Mouse (Mus musculus) heart, postnatal 0 days (tissue): ENCODE data around the gene Tmem184b. TPM values are rescaled to one million over a fixed set of nuclear protein-coding genes. Genes with fewer than 3 reads are reported as not detected.

Source experiments
- ATAC-seq: fragments of 200-750 bp; cut with Nextera tagmentation; 2 replicates; pipeline ENCODE4 v1.8.0; 2017; ENCODE audit warnings: low read depth, moderate number of reproducible peaks, moderate library complexity; ENCODE audit not compliant: insufficient read depth
- DNase-seq: peaks from one replicate; pipeline ENCODE4 v3.0.0-alpha.2; 2016; ENCODE audit warnings: low spot score
- H3K27ac ChIP-seq: fragments of 300-500 bp; sonication (generic); 2 replicates; pipeline ENCODE4 v1.5.1; 2014; ENCODE audit warnings: low read depth, mild to moderate bottlenecking
- H3K27me3 ChIP-seq: fragments of 300-500 bp; sonication (generic); 2 replicates; pipeline ENCODE4 v1.6.1; 2014; ENCODE audit warnings: low read length, mixed read lengths; ENCODE audit not compliant: control insufficient read depth, insufficient read depth
- H3K36me3 ChIP-seq: fragments of 300-500 bp; sonication (generic); replicated peaks from 2 replicates; pipeline ENCODE4 v1.6.1; 2014; ENCODE audit warnings: low read length, mixed read lengths; ENCODE audit not compliant: control insufficient read depth, insufficient read depth
- H3K4me1 ChIP-seq: fragments of 300-500 bp; sonication (generic); 2 replicates; pipeline ENCODE4 v1.6.1; 2014; ENCODE audit warnings: antibody characterized with exemption; ENCODE audit not compliant: control insufficient read depth, insufficient read depth
- H3K4me2 ChIP-seq: fragments of 300-500 bp; sonication (generic); 2 replicates; pipeline ENCODE4 v1.6.1; 2014; ENCODE audit warnings: low read depth, mild to moderate bottlenecking, low read length, moderate library complexity
- H3K4me3 ChIP-seq: fragments of 300-500 bp; sonication (generic); 2 replicates; pipeline ENCODE4 v1.5.1; 2014; ENCODE audit warnings: low read depth, low read length
- H3K9ac ChIP-seq: fragments of 300-500 bp; sonication (generic); replicated peaks from 2 replicates; pipeline ENCODE4 v1.6.1; 2014; ENCODE audit warnings: low read depth, low read length, mixed read lengths
- H3K9me3 ChIP-seq: fragments of 300-500 bp; sonication (generic); replicated peaks from 2 replicates; pipeline ENCODE4 v1.6.1; 2016; ENCODE audit warnings: low read length; ENCODE audit not compliant: control insufficient read depth
- CTCF ChIP-seq: IDR thresholded peaks from 2 replicates; pipeline ENCODE4 v1.5.1; 2016; ENCODE audit warnings: antibody characterized with exemption, control low read depth, low read depth
- EP300 ChIP-seq: IDR thresholded peaks from 2 replicates; pipeline ENCODE4 v1.6.1; 2016; ENCODE audit warnings: antibody characterized with exemption, low read depth
- WGBS: fragments of 180-500 bp; shearing (Covaris S2); extraction: QIAGEN DNeasy Blood & Tissue Kit; methylation state at CpG from one replicate; pipeline ENCODE4 v1.1.7; 2014; 5-methylcytosine and 5-hydroxymethylcytosine counted together
- polyA plus RNA-seq: library from polyadenylated mRNA; unstranded; fragments of >200 nt; fragmentation: Nextera tagmentation; extraction: Ambion mirVana; gene quantifications from 2 replicates; pipeline ENCODE4 v1.2.1, GENCODE M21; 2015
- total RNA-seq: library from RNA; depleted of rRNA; stranded (reverse); fragments of >200 nt; gene quantifications from 2 replicates; pipeline ENCODE4 v1.2.3, GENCODE M21; 2014; ENCODE audit warnings: low replicate concordance

Tmem184b gene
- total and polyA plus RNA-seq, 2 experiments from 2014 or later, result 31.8 to 70.6 TPM

DNA sequence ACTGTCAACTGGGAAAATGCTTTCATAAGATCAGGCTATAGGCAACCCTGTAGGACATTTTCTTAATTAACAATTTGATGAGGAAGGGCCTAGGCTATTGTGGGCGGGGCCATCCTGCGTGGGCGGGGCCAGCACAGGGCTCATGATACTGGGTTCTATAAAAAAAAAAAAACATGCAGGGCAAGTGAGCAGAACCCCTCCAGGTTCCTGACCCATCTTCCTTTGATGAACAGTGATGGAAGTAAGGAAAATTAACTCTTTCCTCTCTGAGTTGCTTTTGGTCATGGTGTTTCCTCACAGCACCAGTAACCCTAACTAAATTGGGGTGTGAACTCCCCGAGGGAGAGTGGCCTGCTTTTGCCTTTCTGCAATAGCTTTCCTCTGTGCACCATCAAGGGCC, 25.2 kb upstream of the Tmem184b start:
- TF ChIP-seq EP300, result no peak
- no peak for TF ChIP-seq CTCF
- Histone ChIP-seq H3K9ac (no peak overlapping the region), H3K27me3 (no peaks in the 10 kb centered on the region), H3K9me3 (no peaks in the 10 kb centered on the region), H3K4me1 (peaks cover 16% of the 10 kb centered on the region), H3K4me2 (no peak overlapping the region), H3K4me3 (no peak overlapping the region), H3K27ac (no peak overlapping the region), H3K36me3 (peaks cover 74% of the 10 kb centered on the region)
- DNase-seq (no peak), ATAC-seq (no peak)
- WGBS, result 78% methylated on average over 4 of the region's 4 CpGs

DNA sequence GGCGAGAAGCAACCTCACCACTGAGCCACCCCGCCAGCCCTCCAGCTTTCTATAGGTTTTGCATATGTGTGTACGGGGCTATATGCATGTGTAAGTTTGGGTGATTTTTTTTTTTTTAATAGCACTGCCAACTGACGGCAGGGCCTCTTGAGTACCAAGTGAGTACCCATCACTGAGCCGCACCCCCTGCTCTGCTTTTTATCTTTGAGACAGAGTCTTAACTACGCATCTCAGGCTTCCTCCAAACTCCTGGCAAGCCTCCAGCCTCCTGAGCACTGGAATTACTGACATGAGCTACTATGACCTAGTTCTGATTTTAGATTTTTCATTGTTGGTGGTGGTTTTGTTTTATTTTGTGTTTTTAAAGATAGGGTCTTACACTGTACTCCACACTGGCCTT, 24.1 kb upstream of the Tmem184b start:
- no peak overlapping the region for H3K4me3 ChIP-seq
- TF ChIP-seq CTCF (no peak), EP300 (no peak)
- no peaks in the 10 kb centered on the region for H3K9me3 ChIP-seq
- H3K36me3 ChIP-seq, result peaks cover 85% of the 10 kb centered on the region
- WGBS, result 52% methylated on average over 6 of the region's 6 CpGs
- H3K4me2 ChIP-seq, result no peak overlapping the region
- H3K4me1 ChIP-seq, result peaks cover 6% of the 10 kb centered on the region
- ATAC-seq, result no peak
- H3K27me3 ChIP-seq, result no peaks in the 10 kb centered on the region
- no peak overlapping the region for H3K9ac ChIP-seq
- no peak overlapping the region for H3K27ac ChIP-seq
- DNase-seq, result no peak

DNA sequence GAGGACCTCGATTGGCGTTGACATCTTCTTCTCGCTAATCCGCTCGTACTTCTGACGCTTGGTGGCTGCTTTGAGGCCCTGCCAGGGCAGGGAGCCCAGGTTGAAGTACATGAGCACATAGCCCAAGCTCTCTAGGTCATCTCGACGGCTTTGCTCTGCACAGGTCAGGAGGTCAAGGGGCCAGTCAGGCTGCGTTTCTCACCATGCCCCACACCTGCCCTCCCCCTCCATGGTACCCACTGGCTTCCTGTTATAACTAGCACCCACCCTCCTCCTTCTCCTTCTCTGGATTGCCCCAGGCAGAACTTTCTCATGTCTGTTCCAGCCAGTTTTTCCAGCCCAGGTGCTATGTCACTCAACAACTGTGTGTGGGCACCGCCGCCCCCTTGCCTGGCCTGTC, 22.1 kb upstream of the Tmem184b start:
- Histone ChIP-seq H3K4me2 (no peak overlapping the region), H3K9ac (no peak overlapping the region), H3K27ac (no peak overlapping the region), H3K4me3 (no peak overlapping the region), H3K9me3 (no peaks in the 10 kb centered on the region), H3K4me1 (no peaks in the 10 kb centered on the region; the same call in 1 of the 2 replicates), H3K36me3 (peaks cover 95% of the 10 kb centered on the region), H3K27me3 (no peaks in the 10 kb centered on the region)
- WGBS, result 60% methylated on average over 11 of the region's 11 CpGs
- no peak for TF ChIP-seq EP300
- TF ChIP-seq CTCF, result no peak
- DNase-seq (no peak), ATAC-seq (no peak)

DNA sequence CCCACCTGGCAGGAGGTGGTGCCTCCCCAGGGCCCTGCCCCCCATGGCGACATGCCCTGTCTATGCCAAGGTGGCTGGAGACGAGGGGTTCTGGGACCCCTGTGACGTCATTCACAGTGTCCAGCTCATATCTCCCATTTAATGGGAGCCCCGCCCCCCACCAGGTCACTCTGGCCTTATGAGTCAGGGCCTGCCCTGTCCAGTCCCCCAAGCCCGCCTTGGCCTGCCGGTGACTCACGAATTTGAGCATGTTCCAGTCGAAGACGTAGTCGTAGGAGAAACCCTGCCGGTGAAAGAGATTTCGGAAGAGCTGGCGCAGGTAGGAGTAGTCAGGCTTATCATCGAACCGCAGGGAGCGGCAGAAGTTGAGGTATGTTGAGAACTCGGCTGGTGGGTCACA, 21.2 kb upstream of the Tmem184b start:
- Histone ChIP-seq H3K4me1 (no peaks in the 10 kb centered on the region), H3K27ac (no peak overlapping the region), H3K4me3 (no peak overlapping the region), H3K27me3 (no peaks in the 10 kb centered on the region), H3K9me3 (no peaks in the 10 kb centered on the region), H3K4me2 (no peak overlapping the region), H3K36me3 (peaks cover 98% of the 10 kb centered on the region), H3K9ac (no peak overlapping the region)
- no peak for TF ChIP-seq CTCF
- no peak for TF ChIP-seq EP300
- ATAC-seq, result no peak
- 78% methylated on average over 17 of the region's 17 CpGs for whole genome bisulfite sequencing
- no peak for DNase-seq

DNA sequence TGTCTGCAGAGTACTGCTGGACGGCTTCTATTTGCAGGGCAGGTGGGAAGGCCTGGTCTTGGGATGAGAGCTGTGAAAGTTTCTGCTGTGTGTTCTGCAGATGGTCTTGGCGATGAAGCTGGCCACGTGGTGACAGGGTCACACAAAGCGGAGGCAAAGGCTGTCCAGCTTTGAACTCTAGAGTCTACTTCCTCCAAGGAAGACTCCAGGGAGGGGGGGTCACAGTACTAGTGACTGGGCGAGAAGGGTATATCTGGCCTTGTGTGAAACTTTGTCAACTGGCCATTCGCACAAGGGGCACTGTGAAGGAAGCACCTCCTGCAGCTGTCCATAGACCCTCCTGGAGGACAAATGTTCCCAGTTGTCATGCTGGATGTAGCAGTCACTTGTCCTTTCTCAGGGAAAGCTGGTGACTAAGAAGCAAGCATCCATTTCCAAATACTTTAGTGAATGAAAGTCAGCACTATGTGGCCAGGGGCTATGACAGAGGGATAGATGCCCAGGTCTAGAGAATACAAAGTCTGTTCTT, 19.4 kb upstream of the Tmem184b start:
- whole genome bisulfite sequencing, result 63% methylated on average over 6 of the region's 6 CpGs
- Histone ChIP-seq H3K4me1 (no peaks in the 10 kb centered on the region), H3K27me3 (no peaks in the 10 kb centered on the region), H3K4me2 (no peak overlapping the region), H3K9me3 (no peaks in the 10 kb centered on the region), H3K36me3 (peaks cover 97% of the 10 kb centered on the region), H3K4me3 (no peak overlapping the region), H3K27ac (no peak overlapping the region), H3K9ac (no peak overlapping the region)
- TF ChIP-seq CTCF (no peak), EP300 (no peak)
- DNase-seq, result no peak
- ATAC-seq, result no peak

DNA sequence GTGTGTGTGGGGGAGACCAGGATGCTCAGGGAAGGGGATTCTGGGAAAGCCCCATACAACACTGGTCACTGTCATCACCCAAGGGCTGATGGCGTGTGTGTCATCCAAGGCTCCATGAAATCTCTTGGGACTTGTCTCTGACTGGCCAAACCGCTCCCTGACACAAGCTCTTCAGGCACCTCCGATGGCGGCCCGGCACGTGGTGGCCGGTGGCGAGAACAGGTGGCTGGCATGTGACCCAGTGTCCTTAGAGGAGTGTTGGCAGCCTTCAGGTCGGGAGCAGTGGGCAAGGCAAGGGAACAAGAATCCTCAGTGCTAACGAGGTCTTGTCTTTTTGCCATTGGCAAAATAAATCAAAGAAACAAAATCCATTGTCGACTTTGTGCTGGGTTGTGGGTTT, 15.3 kb upstream of the Tmem184b start:
- ATAC-seq (no peak), DNase-seq (no peak)
- 85% methylated on average over 11 of the region's 11 CpGs for WGBS
- Histone ChIP-seq H3K4me2 (no peak overlapping the region), H3K27me3 (no peaks in the 10 kb centered on the region), H3K9ac (no peak overlapping the region), H3K4me3 (no peak overlapping the region), H3K9me3 (no peaks in the 10 kb centered on the region), H3K36me3 (peaks cover 69% of the 10 kb centered on the region), H3K4me1 (no peaks in the 10 kb centered on the region), H3K27ac (no peak overlapping the region)
- TF ChIP-seq CTCF, result no peak
- no peak for TF ChIP-seq EP300
